In the genomic region with DNA sequence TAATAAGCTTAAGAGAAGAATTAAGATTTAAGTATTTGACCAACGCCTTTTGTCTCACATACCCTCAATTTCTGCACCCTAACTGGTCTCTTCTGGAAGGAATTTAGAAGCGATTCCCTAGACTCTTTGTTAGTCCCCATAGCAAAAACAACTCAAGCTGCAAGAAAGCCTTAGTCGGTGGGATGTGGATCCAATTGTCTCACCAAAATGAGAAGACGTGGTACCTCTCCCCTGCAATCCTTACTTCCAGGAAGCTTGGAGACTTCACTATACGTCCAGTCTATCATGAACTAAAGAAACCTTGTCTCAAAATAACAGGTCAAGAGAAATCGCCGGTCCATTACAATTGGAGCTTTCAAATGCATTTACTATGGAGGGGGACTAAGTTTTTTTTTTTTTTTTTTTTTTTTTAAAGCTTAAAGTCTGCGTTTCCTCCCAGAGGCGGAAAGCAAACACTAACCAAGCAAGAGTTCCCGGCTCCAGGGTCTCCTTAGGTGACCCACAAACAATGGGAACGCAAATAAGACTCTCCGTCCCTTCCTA, we compare ENCODE assay signal across 8 mouse cellular contexts. TPM values are rescaled to one million over a fixed set of nuclear protein-coding genes. Genes with fewer than 3 reads are reported as not detected.
DNase-seq lines count a peak whose midpoint lies in the region; ATAC-seq and TF ChIP-seq lines count a peak whose summit lies in the region.

No protein-coding gene starts in this region.

- ATAC-seq in erythroblast, adult 5-6 weeks (replicated peaks; ENCODE audit: low FRiP score, poor library complexity, severe bottlenecking), result no peak
- peak; percentile 13 for ATAC-seq in CD4-positive, CD25-positive, alpha-beta regulatory T cell, adult 4 months
- no peak; the same call in 1 of the 2 replicates for ATAC-seq in forebrain, embryonic 14.5 days
- no peak for ATAC-seq in liver, embryonic 14.5 days (ENCODE audit: insufficient read depth)

- peak overlapping the region; percentile 89 for H3K27ac ChIP-seq in forebrain, embryonic 14.5 days (ENCODE audit: low read depth, low read length)
- H3K27ac ChIP-seq in liver, embryonic 14.5 days, result peak overlapping the region; percentile 24

- peak overlapping the region; percentile 99 for H3K4me3 ChIP-seq in erythroblast, embryonic 14.5 days (replicated peaks)
- peak overlapping the region; percentile 92 for H3K4me3 ChIP-seq in forebrain, embryonic 14.5 days (ENCODE audit: low read depth, low read length)
- peak overlapping the region; percentile 76 to 86 for H3K4me3 ChIP-seq in liver, embryonic 14.5 days (ENCODE audit: insufficient read depth in 1 of 2, low read depth in 2 of 2, low read length in 2 of 2)

- no peak for TF ChIP-seq CTCF in liver, embryonic 14.5 days (IDR thresholded peaks at IDR 0.05; ENCODE audit: low read depth)

- peak overlapping the region; percentile 68 for H3K4me2 ChIP-seq in forebrain, embryonic 14.5 days (ENCODE audit: low read length)
- peak overlapping the region; percentile 79 for H3K4me2 ChIP-seq in liver, embryonic 14.5 days (ENCODE audit: low read depth)

- H3K4me1 ChIP-seq in erythroblast, embryonic 14.5 days (ENCODE audit: control insufficient read depth), result peaks cover 42% of the 10 kb centered on the region
- H3K4me1 ChIP-seq in forebrain, embryonic 14.5 days (ENCODE audit: control insufficient read depth, insufficient read depth, low read length), result peaks cover 13% of the 10 kb centered on the region
- peaks cover 5 to 13% of the 10 kb centered on the region in 2 experiments; a peak in 3 of 4 replicates for H3K4me1 ChIP-seq in liver, embryonic 14.5 days (replicated peaks; ENCODE audit: control insufficient read depth in 2 of 2, insufficient read depth in 2 of 2, low read length in 1 of 2)

- no peaks in the 10 kb centered on the region for H3K27me3 ChIP-seq in erythroblast, embryonic 14.5 days (ENCODE audit: control insufficient read depth)
- H3K27me3 ChIP-seq in forebrain, embryonic 14.5 days (replicated peaks; ENCODE audit: control insufficient read depth, insufficient read depth, low read length), result no peaks in the 10 kb centered on the region
- H3K27me3 ChIP-seq in liver, embryonic 14.5 days (ENCODE audit: control insufficient read depth, insufficient read depth, low read length), result no peaks in the 10 kb centered on the region

- WGBS in forebrain, embryonic 14.5 days, result 1% methylated on average over 12 of the region's 12 CpGs
- 4% methylated on average over 12 of the region's 12 CpGs for WGBS in liver, embryonic 14.5 days (ENCODE audit: insufficient replicate concordance)

- H3K9me3 ChIP-seq in erythroblast, embryonic 14.5 days (ENCODE audit: control insufficient read depth, low read length), result no peaks in the 10 kb centered on the region
- no peaks in the 10 kb centered on the region for H3K9me3 ChIP-seq in forebrain, embryonic 14.5 days (replicated peaks; ENCODE audit: control insufficient read depth, low read length)
- H3K9me3 ChIP-seq in liver, embryonic 14.5 days (ENCODE audit: control insufficient read depth, low read length), result no peaks in the 10 kb centered on the region

- H3K9ac ChIP-seq in forebrain, embryonic 14.5 days (ENCODE audit: low read length), result peak overlapping the region; percentile 84
- peak overlapping the region; percentile 52 for H3K9ac ChIP-seq in liver, embryonic 14.5 days (replicated peaks)

- DNase-seq in forebrain, embryonic 14.5 days (ENCODE audit: low spot score), result peak; percentile 52
- no peak for DNase-seq in liver, embryonic 14.5 days (ENCODE audit: low read depth in 3 of 3, low spot score in 3 of 3)
- no peak for DNase-seq in adipocyte (ENCODE audit: low spot score)
- DNase-seq in layer of hippocampus, postnatal 36 days, result no peak
- DNase-seq in ovary, postnatal 10 days (ENCODE audit: low spot score), result no peak

- 0 out of 2 replicates have a peak, but pooled peaks have one; percentile 14 for TF ChIP-seq EP300 in liver, embryonic 14.5 days (IDR thresholded peaks at IDR 0.05; ENCODE audit: low read depth)

- peaks cover 76% of the 10 kb centered on the region for H3K36me3 ChIP-seq in erythroblast, embryonic 14.5 days (ENCODE audit: control insufficient read depth)
- H3K36me3 ChIP-seq in forebrain, embryonic 14.5 days (ENCODE audit: control insufficient read depth, insufficient read depth, low read length), result peaks cover 43% of the 10 kb centered on the region
- H3K36me3 ChIP-seq in liver, embryonic 14.5 days (replicated peaks; ENCODE audit: control insufficient read depth, insufficient read depth, low read depth), result peaks cover 34% of the 10 kb centered on the region

RNA-seq across cellular contexts. Expression of a gene that starts 0.5 kb away (rescaled TPM):
- polyA plus RNA-seq in erythroblast, embryonic 14.5 days (2012), result 0.86 and 1.2 TPM in 2 replicates
- 12.7 and 19.0 TPM in 2 replicates for total RNA-seq in erythroblast, adult 5-6 weeks (2015; ENCODE audit: low replicate concordance)
- total RNA-seq in erythroblast, adult 5-6 weeks (2017; ENCODE audit: low replicate concordance), result 28.4 and 36.2 TPM in 2 replicates
- polyA plus RNA-seq in CD4-positive, CD25-positive, alpha-beta regulatory T cell, adult 4 months (2017; shearing (Covaris generic)), result 1 to 10 TPM; 5.6 to 7.2 TPM
- polyA plus RNA-seq in forebrain, embryonic 14.5 days (2014; fragmentation: Nextera tagmentation; extraction: Ambion mirVana), result 88.1 and 89.7 TPM in 2 replicates
- 5.9 and 7.9 TPM in 2 replicates for polyA plus RNA-seq in liver, embryonic 14.5 days (2012; rRNA removed)
- polyA plus RNA-seq in liver, embryonic 14.5 days (2014; fragmentation: Nextera tagmentation; extraction: Ambion mirVana), result 21.1 and 22.9 TPM in 2 replicates
- total RNA-seq in layer of hippocampus, postnatal 36 days (2021), result 100 to 1,000 TPM; 173 to 210 TPM

RNA-seq across cellular contexts. Expression of a gene that starts 17.3 kb away (rescaled TPM):
- 0.12 and 0.37 TPM in 2 replicates for polyA plus RNA-seq in erythroblast, embryonic 14.5 days (2012)
- total RNA-seq in erythroblast, adult 5-6 weeks (2015; ENCODE audit: low replicate concordance), result 24.5 and 36.1 TPM in 2 replicates
- 14.1 and 19.8 TPM in 2 replicates for total RNA-seq in erythroblast, adult 5-6 weeks (2017; ENCODE audit: low replicate concordance)
- 10 to 100 TPM; 12.6 to 12.8 TPM for polyA plus RNA-seq in CD4-positive, CD25-positive, alpha-beta regulatory T cell, adult 4 months (2017; shearing (Covaris generic))
- 71.4 and 73.8 TPM in 2 replicates for polyA plus RNA-seq in forebrain, embryonic 14.5 days (2014; fragmentation: Nextera tagmentation; extraction: Ambion mirVana)
- 12.9 and 18.5 TPM in 2 replicates for polyA plus RNA-seq in liver, embryonic 14.5 days (2012; rRNA removed)
- 23.8 and 24.2 TPM in 2 replicates for polyA plus RNA-seq in liver, embryonic 14.5 days (2014; fragmentation: Nextera tagmentation; extraction: Ambion mirVana)
- 10 to 100 TPM; 14.2 to 15.3 TPM for total RNA-seq in layer of hippocampus, postnatal 36 days (2021)

RNA-seq across cellular contexts. Expression of a gene that starts 17.8 kb away (rescaled TPM):
- polyA plus RNA-seq in erythroblast, embryonic 14.5 days (2012), result 0.30 and 0.44 TPM in 2 replicates
- 19.2 and 25.0 TPM in 2 replicates for total RNA-seq in erythroblast, adult 5-6 weeks (2015; ENCODE audit: low replicate concordance)
- 6.6 and 8.8 TPM in 2 replicates for total RNA-seq in erythroblast, adult 5-6 weeks (2017; ENCODE audit: low replicate concordance)
- 1 to 10 TPM; 1.6 to 2.1 TPM for polyA plus RNA-seq in CD4-positive, CD25-positive, alpha-beta regulatory T cell, adult 4 months (2017; shearing (Covaris generic))
- 5.8 and 7.0 TPM in 2 replicates for polyA plus RNA-seq in forebrain, embryonic 14.5 days (2014; fragmentation: Nextera tagmentation; extraction: Ambion mirVana)
- 6.8 and 9.7 TPM in 2 replicates for polyA plus RNA-seq in liver, embryonic 14.5 days (2012; rRNA removed)
- polyA plus RNA-seq in liver, embryonic 14.5 days (2014; fragmentation: Nextera tagmentation; extraction: Ambion mirVana), result 7.4 and 8.4 TPM in 2 replicates
- under 1 TPM; 0.55 to 0.56 TPM for total RNA-seq in layer of hippocampus, postnatal 36 days (2021)

RNA-seq across cellular contexts. Expression of a gene that starts 39.8 kb away (rescaled TPM):
- polyA plus RNA-seq in erythroblast, embryonic 14.5 days (2012), result 0.18 and 0.20 TPM in 2 replicates
- 3.3 and 5.2 TPM in 2 replicates for total RNA-seq in erythroblast, adult 5-6 weeks (2015; ENCODE audit: low replicate concordance)
- total RNA-seq in erythroblast, adult 5-6 weeks (2017; ENCODE audit: low replicate concordance), result 4.1 and 5.4 TPM in 2 replicates
- 1 to 10 TPM; 6.4 to 8.4 TPM for polyA plus RNA-seq in CD4-positive, CD25-positive, alpha-beta regulatory T cell, adult 4 months (2017; shearing (Covaris generic))
- polyA plus RNA-seq in forebrain, embryonic 14.5 days (2014; fragmentation: Nextera tagmentation; extraction: Ambion mirVana), result 22.3 and 25.0 TPM in 2 replicates
- polyA plus RNA-seq in liver, embryonic 14.5 days (2012; rRNA removed), result 5.7 and 6.2 TPM in 2 replicates
- 7.3 and 8.7 TPM in 2 replicates for polyA plus RNA-seq in liver, embryonic 14.5 days (2014; fragmentation: Nextera tagmentation; extraction: Ambion mirVana)
- 10 to 100 TPM; 16.5 to 16.8 TPM for total RNA-seq in layer of hippocampus, postnatal 36 days (2021)

RNA-seq across cellular contexts. Expression of a gene that starts 52.5 kb away (rescaled TPM):
- 0.08 and 0.19 TPM in 2 replicates for polyA plus RNA-seq in erythroblast, embryonic 14.5 days (2012)
- 1.2 TPM in 1 of 2 replicates, not detected in the other for total RNA-seq in erythroblast, adult 5-6 weeks (2015; ENCODE audit: low replicate concordance)
- 1.3 TPM in 1 of 2 replicates, not detected in the other for total RNA-seq in erythroblast, adult 5-6 weeks (2017; ENCODE audit: low replicate concordance)
- under 1 TPM; 0.23 to 0.51 TPM for polyA plus RNA-seq in CD4-positive, CD25-positive, alpha-beta regulatory T cell, adult 4 months (2017; shearing (Covaris generic))
- 188 and 197 TPM in 2 replicates for polyA plus RNA-seq in forebrain, embryonic 14.5 days (2014; fragmentation: Nextera tagmentation; extraction: Ambion mirVana)
- polyA plus RNA-seq in liver, embryonic 14.5 days (2012; rRNA removed), result 1.3 and 1.5 TPM in 2 replicates
- 5.0 and 6.0 TPM in 2 replicates for polyA plus RNA-seq in liver, embryonic 14.5 days (2014; fragmentation: Nextera tagmentation; extraction: Ambion mirVana)
- total RNA-seq in layer of hippocampus, postnatal 36 days (2021), result 10 to 100 TPM; 48.8 to 49.4 TPM
